Mouse (Mus musculus) bone marrow, adult 2 months (tissue): ENCODE measurements around the gene Slc47a1. TPM values are rescaled to one million over a fixed set of nuclear protein-coding genes. Genes with fewer than 3 reads are reported as not detected.

Source experiments
- H3K27ac ChIP-seq: fragments of 200-500 bp; 2 replicates; pipeline ENCODE4 v1.5.1; 2012; ENCODE audit warnings: low read depth, mild to moderate bottlenecking, control low read depth, inconsistent platforms, low read length; ENCODE audit not compliant: control insufficient read depth, poor library complexity, insufficient read depth
- H3K4me1 ChIP-seq: fragments of 200-500 bp; 2 replicates; pipeline ENCODE4 v1.6.1; 2011; ENCODE audit warnings: low read length; ENCODE audit not compliant: control insufficient read depth, insufficient read depth
- H3K4me3 ChIP-seq: fragments of 200-500 bp; replicated peaks from 2 replicates; pipeline ENCODE3; 2011; ENCODE audit warnings: mild to moderate bottlenecking, low read depth, low read length, control low read depth; ENCODE audit not compliant: control insufficient read depth
- CTCF ChIP-seq: fragments of 200-500 bp; IDR thresholded peaks from 2 replicates; pipeline ENCODE4 v1.5.1; 2011; ENCODE audit warnings: low read length, control low read depth; ENCODE audit not compliant: control insufficient read depth, insufficient read depth
- POLR2A ChIP-seq: fragments of 200-500 bp; IDR thresholded peaks from 2 replicates; pipeline ENCODE4 v1.6.1; 2011; ENCODE audit warnings: low read depth, mild to moderate bottlenecking, control low read depth, low read length, borderline replicate concordance; ENCODE audit not compliant: control insufficient read depth
- WGBS: fragments of 180-500 bp; shearing (Covaris S2); methylation state at CpG from one replicate; pipeline ENCODE4 v1.1.7; 2018; 5-methylcytosine and 5-hydroxymethylcytosine counted together
- polyA plus RNA-seq: library from polyadenylated mRNA; stranded (reverse); fragments of >200 nt; gene quantifications from 2 replicates; pipeline ENCODE4 v1.2.4, GENCODE M21; 2011; ENCODE audit warnings: low replicate concordance; ENCODE audit not compliant: missing spikeins, insufficient read depth, insufficient read length

Gene Slc47a1
- polyA plus RNA-seq, 1 experiment = not detected

- TF ChIP-seq POLR2A (no peak), CTCF (no peak)
- WGBS = 79% methylated on average over 6 of the region's 6 CpGs
- Histone ChIP-seq H3K4me1 (no peaks in the 10 kb centered on the region), H3K4me3 (no peak overlapping the region), H3K27ac (no peak overlapping the region)
These were observed 14.0 kb downstream of the Slc47a1 start for GRCm38 (mm10) chr11:61364096-61364495.

DNA sequence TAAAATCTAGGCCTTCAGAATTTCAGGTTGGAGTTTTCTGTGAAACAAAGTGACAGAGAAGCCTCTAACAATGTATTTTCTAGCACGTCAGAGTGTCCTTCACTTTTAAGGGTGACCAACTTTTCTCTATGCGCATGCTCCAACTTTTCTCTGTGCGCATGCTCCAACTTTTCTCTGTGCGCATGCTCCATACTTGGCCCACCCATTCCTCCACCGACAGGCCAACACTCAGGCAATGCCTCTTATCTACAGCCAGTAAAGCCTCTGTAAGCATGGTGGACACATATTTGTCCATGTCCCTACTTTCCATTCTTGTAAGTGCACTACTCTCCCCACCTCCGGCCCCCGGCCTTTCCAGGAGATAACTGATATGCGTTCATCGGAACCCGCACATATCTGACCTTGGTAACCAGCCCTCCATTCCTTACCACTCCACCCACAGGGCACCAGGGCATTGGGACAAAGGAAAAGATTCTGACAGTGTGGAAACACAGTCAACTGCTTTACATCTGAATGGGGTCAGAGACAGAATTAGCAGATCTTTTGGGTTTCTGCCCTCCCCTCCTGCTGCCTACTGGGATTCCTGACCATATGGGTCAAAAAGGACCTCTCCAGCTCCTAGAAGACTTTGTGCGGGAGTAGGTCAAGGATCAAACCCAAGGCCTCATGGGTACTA is 16.5 kb downstream of the Slc47a1 start:
- no peak overlapping the region for H3K4me3 ChIP-seq
- no peak overlapping the region for H3K27ac ChIP-seq
- no peaks in the 10 kb centered on the region for H3K4me1 ChIP-seq
- no peak for TF ChIP-seq CTCF
- no peak for TF ChIP-seq POLR2A
- WGBS = 89% methylated on average over 11 of the region's 11 CpGs

DNA sequence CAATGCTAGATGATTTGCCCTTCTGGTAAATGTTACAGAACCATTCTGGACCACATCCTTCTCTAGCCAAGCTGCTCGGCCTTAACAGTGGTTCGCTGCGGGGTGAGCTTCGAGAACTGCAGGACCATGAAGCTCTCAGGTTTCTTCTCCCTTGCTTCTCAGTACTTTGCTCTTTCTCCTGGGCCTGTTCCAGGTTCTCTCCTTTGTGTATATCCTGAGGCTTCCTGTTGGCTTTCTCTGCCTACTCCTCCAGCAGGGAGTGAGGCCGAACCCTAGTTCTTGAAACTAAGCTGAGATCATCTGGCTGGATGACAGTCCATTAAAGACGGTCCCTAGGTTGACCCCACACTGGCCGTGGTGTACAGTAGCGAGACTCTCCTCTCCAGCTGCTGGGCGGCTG is 21.5 kb downstream of the Slc47a1 start:
- 83% methylated on average over 9 of the region's 9 CpGs for WGBS
- Histone ChIP-seq H3K4me3 (no peak overlapping the region), H3K4me1 (no peaks in the 10 kb centered on the region), H3K27ac (no peak overlapping the region)
- TF ChIP-seq POLR2A (no peak), CTCF (no peak)

DNA sequence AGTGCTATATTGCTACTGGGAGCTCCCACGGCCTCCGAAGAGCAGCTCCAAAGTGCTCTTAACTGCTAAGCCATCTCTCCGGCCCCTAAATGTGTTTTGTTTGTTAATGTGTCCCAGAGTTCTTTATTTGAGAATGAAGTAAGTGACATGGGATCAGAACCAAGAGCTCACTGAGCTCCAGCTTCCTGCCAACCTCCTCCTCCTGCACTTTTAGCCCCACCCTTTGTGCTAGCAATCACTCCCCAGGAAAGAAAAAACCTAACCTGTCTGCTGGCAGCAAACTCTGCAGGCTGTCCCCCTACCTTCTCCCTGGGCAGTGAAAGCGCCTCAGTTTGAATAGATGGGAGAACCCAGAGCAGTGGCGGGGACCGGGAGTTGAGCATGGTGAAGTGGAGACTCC is 22.0 kb downstream of the Slc47a1 start:
- WGBS = 78% methylated on average over 6 of the region's 6 CpGs
- H3K27ac ChIP-seq = no peak overlapping the region
- no peaks in the 10 kb centered on the region for H3K4me1 ChIP-seq
- TF ChIP-seq POLR2A = no peak
- no peak for TF ChIP-seq CTCF
- no peak overlapping the region for H3K4me3 ChIP-seq

- Histone ChIP-seq H3K27ac (no peak overlapping the region), H3K4me1 (no peaks in the 10 kb centered on the region), H3K4me3 (no peak overlapping the region)
- 72% methylated on average over 5 of the region's 5 CpGs for WGBS
- TF ChIP-seq CTCF (no peak), POLR2A (no peak)
These were observed 22.8 kb downstream of the Slc47a1 start for GRCm38 (mm10) chr11:61355351-61355750.

GRCm38 (mm10) chr11:61354346-61354745 is 23.8 kb downstream of the Slc47a1 start:
- Histone ChIP-seq H3K4me3 (no peak overlapping the region), H3K4me1 (no peaks in the 10 kb centered on the region), H3K27ac (no peak overlapping the region)
- TF ChIP-seq POLR2A = no peak
- 80% methylated on average over 6 of the region's 6 CpGs for WGBS

- TF ChIP-seq POLR2A (no peak), CTCF (no peak)
- WGBS = 55% methylated on average over 2 of the region's 2 CpGs
- no peaks in the 10 kb centered on the region for H3K4me1 ChIP-seq
- H3K4me3 ChIP-seq = no peak overlapping the region
- no peak overlapping the region for H3K27ac ChIP-seq
These were observed 25.1 kb downstream of the Slc47a1 start for GRCm38 (mm10) chr11:61353038-61353437.

DNA sequence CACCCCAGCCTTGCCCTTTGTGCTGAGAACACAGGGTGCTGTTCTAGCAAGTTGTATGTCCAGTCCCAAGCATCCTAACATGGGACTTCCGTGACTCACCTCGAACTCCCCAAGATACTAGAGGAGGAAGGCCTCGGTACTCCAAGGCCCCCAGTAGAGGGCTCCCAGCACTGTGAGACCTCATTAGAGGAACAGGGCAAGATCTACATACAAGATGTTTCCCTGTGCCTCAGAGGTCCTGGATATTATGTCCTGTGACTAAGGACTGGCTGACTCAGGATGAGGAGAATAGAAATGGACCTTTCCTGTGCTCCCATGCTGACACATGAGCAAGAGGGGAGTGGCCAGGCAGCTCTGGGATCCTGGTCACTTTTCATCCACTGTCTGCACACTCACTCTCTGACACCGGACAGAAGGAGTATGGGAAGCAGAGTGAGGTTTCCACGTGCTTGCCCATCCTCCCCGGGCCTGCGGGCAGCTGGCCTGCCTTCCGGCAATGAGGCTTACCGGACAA is 25.9 kb downstream of the Slc47a1 start:
- H3K4me1 ChIP-seq = no peaks in the 10 kb centered on the region
- TF ChIP-seq POLR2A (no peak), CTCF (no peak)
- no peak overlapping the region for H3K4me3 ChIP-seq
- 65% methylated on average over 9 of the region's 9 CpGs for WGBS
- H3K27ac ChIP-seq = no peak overlapping the region

GRCm38 (mm10) chr11:61349337-61349736 is 28.8 kb downstream of the Slc47a1 start:
- no peak for TF ChIP-seq POLR2A
- TF ChIP-seq CTCF = peak; percentile 75
- Histone ChIP-seq H3K4me1 (no peaks in the 10 kb centered on the region), H3K27ac (no peak overlapping the region), H3K4me3 (no peak overlapping the region)
- 3% methylated on average over 8 of the region's 8 CpGs for WGBS
